Mouse (Mus musculus) macrophage (primary cell): ENCODE data around the gene Gpa33. TPM values are rescaled to one million over a fixed set of nuclear protein-coding genes. Genes with fewer than 3 reads are reported as not detected.

ENCODE experiments used
- H3K27ac ChIP-seq: fragments of 350-480 bp; formaldehyde crosslinking; 2 replicates; pipeline ENCODE4 v1.9.0; 2021
- H3K36me3 ChIP-seq: fragments of 350-480 bp; formaldehyde crosslinking; 2 replicates; pipeline ENCODE4 v1.9.0; 2021; ENCODE audit errors: inconsistent target
- H3K4me3 ChIP-seq: fragments of 350-480 bp; formaldehyde crosslinking; 2 replicates; pipeline ENCODE4 v1.9.0; 2021; ENCODE audit errors: inconsistent target
- H3K79me2 ChIP-seq: fragments of 350-480 bp; formaldehyde crosslinking; 2 replicates; pipeline ENCODE4 v1.9.0; 2021; ENCODE audit errors: inconsistent target
- WGBS: methylation state at CpG from one replicate; pipeline ENCODE4 v1.1.7; 2026; ENCODE audit warnings: inconsistent platforms; ENCODE audit not compliant: missing documents; 5-methylcytosine and 5-hydroxymethylcytosine counted together
- polyA plus RNA-seq: library from polyadenylated mRNA; stranded (reverse); fragments of 250-400 nt; gene quantifications from 3 replicates; pipeline ENCODE4 v1.2.4, GENCODE M21; 2018; ENCODE audit warnings: inconsistent platforms

The Gpa33 gene
- polyA plus RNA-seq, 1 experiment from 2014 or later = not detected

GRCm38 (mm10) chr1:166146626-166147025 lies 16.6 kb downstream of the Gpa33 start:
- 72% methylated on average over 11 of the region's 11 CpGs for WGBS
- Histone ChIP-seq H3K79me2 (no peaks in the 10 kb centered on the region), H3K27ac (no peak overlapping the region), H3K36me3 (no peaks in the 10 kb centered on the region), H3K4me3 (no peak overlapping the region)

GRCm38 (mm10) chr1:166147657-166148056 lies 17.6 kb downstream of the Gpa33 start:
- H3K4me3 ChIP-seq = no peak overlapping the region
- H3K27ac ChIP-seq = no peak overlapping the region
- H3K79me2 ChIP-seq = no peaks in the 10 kb centered on the region
- WGBS = 90% methylated on average over 3 of the region's 3 CpGs
- H3K36me3 ChIP-seq = no peaks in the 10 kb centered on the region

- Histone ChIP-seq H3K27ac (no peak overlapping the region), H3K4me3 (no peak overlapping the region), H3K79me2 (no peaks in the 10 kb centered on the region), H3K36me3 (no peaks in the 10 kb centered on the region)
- WGBS = 38% methylated on average over 4 of the region's 4 CpGs
These were observed 19.4 kb downstream of the Gpa33 start for GRCm38 (mm10) chr1:166149441-166149840.

- no peak overlapping the region for H3K4me3 ChIP-seq
- H3K79me2 ChIP-seq = no peaks in the 10 kb centered on the region
- no peaks in the 10 kb centered on the region for H3K36me3 ChIP-seq
- H3K27ac ChIP-seq = no peak overlapping the region
- 72% methylated on average over 7 of the region's 7 CpGs for WGBS
These were observed 20.0 kb downstream of the Gpa33 start for GRCm38 (mm10) chr1:166150035-166150434.

- WGBS = 78% methylated on average over 11 of the region's 11 CpGs
These were observed 21.3 kb downstream of the Gpa33 start for GRCm38 (mm10) chr1:166151341-166151740.

GRCm38 (mm10) chr1:166152034-166152433 lies 22.0 kb downstream of the Gpa33 start:
- 94% methylated on average over 10 of the region's 10 CpGs for WGBS
- Histone ChIP-seq H3K4me3 (no peak overlapping the region), H3K36me3 (no peaks in the 10 kb centered on the region), H3K27ac (no peak overlapping the region), H3K79me2 (no peaks in the 10 kb centered on the region)

More at GRCm38 (mm10) chr1:166151341-166151740, 21.3 kb downstream of the Gpa33 start:
- Histone ChIP-seq H3K4me3 (no peak overlapping the region), H3K79me2 (no peaks in the 10 kb centered on the region), H3K27ac (no peak overlapping the region), H3K36me3 (no peaks in the 10 kb centered on the region)

- Histone ChIP-seq H3K79me2 (no peaks in the 10 kb centered on the region), H3K36me3 (no peaks in the 10 kb centered on the region), H3K4me3 (no peak overlapping the region), H3K27ac (no peak overlapping the region)
- WGBS = 13% methylated on average over 18 of the region's 18 CpGs
These were observed 23.5 kb downstream of the Gpa33 start for GRCm38 (mm10) chr1:166153351-166154120.

- no peak overlapping the region for H3K4me3 ChIP-seq
- no peaks in the 10 kb centered on the region for H3K79me2 ChIP-seq
- WGBS = 13% methylated on average over 28 of the region's 29 CpGs
- no peaks in the 10 kb centered on the region for H3K36me3 ChIP-seq
- no peak overlapping the region for H3K27ac ChIP-seq
These were observed 24.4 kb downstream of the Gpa33 start for GRCm38 (mm10) chr1:166154162-166155112.

- Histone ChIP-seq H3K27ac (no peak overlapping the region), H3K79me2 (no peaks in the 10 kb centered on the region), H3K36me3 (no peaks in the 10 kb centered on the region), H3K4me3 (no peak overlapping the region)
- 59% methylated on average over 10 of the region's 10 CpGs for WGBS
These were observed 25.1 kb downstream of the Gpa33 start for GRCm38 (mm10) chr1:166155113-166155494.

- WGBS = 81% methylated on average over 12 of the region's 12 CpGs
- H3K4me3 ChIP-seq = no peak overlapping the region
These were observed 27.7 kb downstream of the Gpa33 start for GRCm38 (mm10) chr1:166157712-166158111.

GRCm38 (mm10) chr1:166158664-166159063 lies 28.6 kb downstream of the Gpa33 start:
- no peak overlapping the region for H3K27ac ChIP-seq
- H3K36me3 ChIP-seq = no peaks in the 10 kb centered on the region
- H3K4me3 ChIP-seq = no peak overlapping the region
- no peaks in the 10 kb centered on the region for H3K79me2 ChIP-seq
- WGBS = 65% methylated on average over 9 of the region's 9 CpGs

More at GRCm38 (mm10) chr1:166157712-166158111, 27.7 kb downstream of the Gpa33 start:
- no peak overlapping the region for H3K27ac ChIP-seq
- H3K36me3 ChIP-seq = no peaks in the 10 kb centered on the region
- H3K79me2 ChIP-seq = no peaks in the 10 kb centered on the region

GRCm38 (mm10) chr1:166160111-166160510 lies 30.1 kb downstream of the Gpa33 start:
- WGBS = 50% methylated on average over 5 of the region's 5 CpGs

GRCm38 (mm10) chr1:166160569-166161445 lies 30.8 kb downstream of the Gpa33 start:
- Histone ChIP-seq H3K4me3 (no peak overlapping the region), H3K79me2 (no peaks in the 10 kb centered on the region), H3K27ac (no peak overlapping the region), H3K36me3 (no peaks in the 10 kb centered on the region)
- WGBS = 19% methylated on average over 24 of the region's 24 CpGs

More at GRCm38 (mm10) chr1:166160111-166160510, 30.1 kb downstream of the Gpa33 start:
- H3K79me2 ChIP-seq = no peaks in the 10 kb centered on the region
- no peak overlapping the region for H3K27ac ChIP-seq
- no peak overlapping the region for H3K4me3 ChIP-seq
- no peaks in the 10 kb centered on the region for H3K36me3 ChIP-seq

GRCm38 (mm10) chr1:166164580-166164979 lies 34.5 kb downstream of the Gpa33 start:
- Histone ChIP-seq H3K79me2 (no peaks in the 10 kb centered on the region), H3K27ac (no peak overlapping the region), H3K36me3 (no peaks in the 10 kb centered on the region), H3K4me3 (no peak overlapping the region)
- 93% methylated on average over 14 of the region's 14 CpGs for WGBS
